Mouse (Mus musculus) CD8-positive naive resting alpha-beta T cell, adult 2 months (primary cell): Measurements from ENCODE around the gene Ssbp3.

ENCODE experiments used
- DNase-seq, 2 experiments: peaks; one replicate each; pipeline ENCODE4 v3.0.0; 2022; ENCODE audit warnings: low read depth in 2 of 2, low spot score in 2 of 2

Gene Ssbp3

GRCm38 (mm10) chr4:106905898-106906297, 4.6 kb upstream of the Ssbp3 start:
- DNase-seq = no peak

- DNase-seq = no peak
These were observed 2.6 kb upstream of the Ssbp3 start for GRCm38 (mm10) chr4:106907701-106908425.

- no peak for DNase-seq
These were observed 2.1 kb upstream of the Ssbp3 start for GRCm38 (mm10) chr4:106908426-106908809.

GRCm38 (mm10) chr4:106908950-106909751, 1.4 kb upstream of the Ssbp3 start:
- peak in 1 of 2 experiments; percentile 27 for DNase-seq

GRCm38 (mm10) chr4:106909797-106910196, 704 bp upstream of the Ssbp3 start:
- DNase-seq = peak in 1 of 2 experiments; percentile 24

- DNase-seq = peak; percentile 76 to 83
These were observed 823 bp downstream of the Ssbp3 start for GRCm38 (mm10) chr4:106911246-106911801.

GRCm38 (mm10) chr4:106911951-106912688, 1.6 kb downstream of the Ssbp3 start:
- DNase-seq = no peak

- no peak for DNase-seq
These were observed 2.2 kb downstream of the Ssbp3 start for GRCm38 (mm10) chr4:106912689-106913041.

GRCm38 (mm10) chr4:106913411-106914049, 3.0 kb downstream of the Ssbp3 start:
- DNase-seq = no peak

- no peak for DNase-seq
These were observed 4.8 kb downstream of the Ssbp3 start for GRCm38 (mm10) chr4:106915265-106915664.

GRCm38 (mm10) chr4:106918263-106918662, 7.8 kb downstream of the Ssbp3 start:
- DNase-seq = no peak

GRCm38 (mm10) chr4:106920119-106920518, 9.6 kb downstream of the Ssbp3 start:
- DNase-seq = no peak

GRCm38 (mm10) chr4:106921375-106922336, 11.2 kb downstream of the Ssbp3 start:
- DNase-seq = no peak

GRCm38 (mm10) chr4:106922919-106923318, 12.4 kb downstream of the Ssbp3 start:
- DNase-seq = no peak

- DNase-seq = no peak
These were observed 13.7 kb downstream of the Ssbp3 start for GRCm38 (mm10) chr4:106924175-106924574.

- no peak for DNase-seq
These were observed 14.4 kb downstream of the Ssbp3 start for GRCm38 (mm10) chr4:106924888-106925287.

GRCm38 (mm10) chr4:106926401-106926800, 15.9 kb downstream of the Ssbp3 start:
- DNase-seq = no peak

GRCm38 (mm10) chr4:106927034-106927433, 16.5 kb downstream of the Ssbp3 start:
- DNase-seq = no peak

GRCm38 (mm10) chr4:106928961-106929360, 18.5 kb downstream of the Ssbp3 start:
- no peak for DNase-seq

- peak; percentile 22 to 44 for DNase-seq
These were observed 22.1 kb downstream of the Ssbp3 start for GRCm38 (mm10) chr4:106932583-106932982.
